ENCODE assay signal across 13 mouse cellular contexts in the genomic region with DNA sequence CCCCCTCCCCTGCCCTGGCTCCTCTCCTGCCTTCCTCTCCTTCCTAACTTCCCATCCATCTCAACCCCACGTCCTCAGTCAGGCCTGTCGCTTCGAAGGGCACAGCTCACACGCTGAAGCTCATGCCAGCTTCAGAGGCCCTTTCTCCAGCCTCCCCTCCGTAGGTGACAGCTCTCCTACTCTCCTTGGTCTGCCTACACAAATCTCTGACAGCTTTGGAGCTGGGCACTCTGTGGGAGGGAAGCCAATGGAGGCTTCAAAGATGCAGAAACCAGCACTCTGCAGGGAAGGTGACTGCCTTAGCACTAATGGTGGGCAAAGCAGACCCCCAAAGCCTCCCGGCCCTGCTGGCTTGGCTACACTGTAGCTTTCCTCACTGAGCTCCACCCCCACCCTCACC.
DNase-seq lines count a peak whose midpoint lies in the region; ATAC-seq and TF ChIP-seq lines count a peak whose summit lies in the region.
"Had no signal": no experiment of that assay in that cellular context is flagged by ENCODE, and none has a peak within 500 bp of the region (broad histone marks: within the 10 kb centered on the region; RNA-seq: fewer than 3 reads in every experiment).

No protein-coding gene starts in this region.

- WGBS in bone marrow, adult 2 months, result 79% methylated on average over 6 of the region's 6 CpGs
- WGBS in hindbrain, embryonic 16.5 days, result 36% methylated on average over 6 of the region's 6 CpGs

- H3K4me3 ChIP-seq in layer of hippocampus, adult 2 months, result no peak overlapping the region
- no peak overlapping the region for H3K4me3 ChIP-seq in bone marrow, adult 2 months (replicated peaks; ENCODE audit: control insufficient read depth, low read depth, low read length)
- H3K4me3 ChIP-seq in cortical plate, adult 2 months (ENCODE audit: insufficient read depth, low read length), result no peak overlapping the region
- H3K4me3 ChIP-seq in hindbrain, embryonic 16.5 days (ENCODE audit: low read length), result no peak overlapping the region
- H3K4me3 ChIP-seq: erythroblast, embryonic 14.5 days; liver, embryonic 12.5 days; midbrain, embryonic 12.5 days had no signal

- no peaks in the 10 kb centered on the region for H3K4me1 ChIP-seq in bone marrow, adult 2 months (ENCODE audit: control insufficient read depth, insufficient read depth, low read length)
- H3K4me1 ChIP-seq in cortical plate, adult 2 months (ENCODE audit: control insufficient read depth, insufficient read depth, low read length), result peaks cover 7% of the 10 kb centered on the region
- peaks cover 31% of the 10 kb centered on the region for H3K4me1 ChIP-seq in hindbrain, embryonic 16.5 days (ENCODE audit: control insufficient read depth, insufficient read depth, low read depth, low read length)

- TF ChIP-seq POLR2A in bone marrow, adult 2 months (IDR thresholded peaks at IDR 0.05; ENCODE audit: borderline replicate concordance, control insufficient read depth, low read depth, low read length), result no peak
- no peak for TF ChIP-seq POLR2A in cortical plate, adult 2 months (IDR thresholded peaks at IDR 0.05; ENCODE audit: extremely low read depth, insufficient read depth, low read length)

- peak overlapping the region; percentile 19; the same call in 1 of the 2 replicates for H3K9ac ChIP-seq in hindbrain, embryonic 16.5 days (ENCODE audit: low read depth, low read length)
- H3K9ac ChIP-seq: liver, embryonic 12.5 days; midbrain, embryonic 12.5 days had no signal

- no peak for TF ChIP-seq CTCF in layer of hippocampus, adult 2 months (conservative IDR thresholded peaks at IDR 0.05)
- TF ChIP-seq CTCF in bone marrow, adult 2 months (IDR thresholded peaks at IDR 0.05; ENCODE audit: control insufficient read depth, insufficient read depth, low read length), result peak; percentile 8; the same call in 1 of the 2 replicates
- no peak for TF ChIP-seq CTCF in cortical plate, adult 2 months (IDR thresholded peaks at IDR 0.05; ENCODE audit: extremely low read depth, insufficient read depth, low read length)

- H3K27me3 ChIP-seq in hindbrain, embryonic 16.5 days (replicated peaks; ENCODE audit: control insufficient read depth, insufficient read depth, low read length), result no peaks in the 10 kb centered on the region

- H3K36me3 ChIP-seq in hindbrain, embryonic 16.5 days (ENCODE audit: control insufficient read depth, insufficient read depth, low read length), result no peaks in the 10 kb centered on the region
- H3K36me3 ChIP-seq: liver, embryonic 12.5 days; midbrain, embryonic 12.5 days had no signal

- no peak overlapping the region for H3K4me2 ChIP-seq in hindbrain, embryonic 16.5 days (ENCODE audit: low read length)
- H3K4me2 ChIP-seq: liver, embryonic 12.5 days; midbrain, embryonic 12.5 days had no signal

- no peak for DNase-seq in layer of hippocampus, adult 2 months (ENCODE audit: low spot score in 2 of 2)
- no peak for DNase-seq in layer of hippocampus, adult 9-10 months (ENCODE audit: low spot score)
- no peak for DNase-seq in adrenal gland, adult 18-20 months (ENCODE audit: low spot score in 2 of 2)
- DNase-seq: adrenal gland, postnatal 10 days; cerebellum, postnatal 36 days; kidney, adult 18-20 months had no signal

- no peaks in the 10 kb centered on the region for H3K9me3 ChIP-seq in hindbrain, embryonic 16.5 days (ENCODE audit: control insufficient read depth, low read length)
- H3K9me3 ChIP-seq: liver, embryonic 12.5 days; midbrain, embryonic 12.5 days had no signal

- no peak for ATAC-seq in hindbrain, embryonic 16.5 days
- ATAC-seq in granulocyte monocyte progenitor cell, adult 5-6 weeks (replicated peaks; ENCODE audit: poor library complexity, severe bottlenecking), result no peak
- ATAC-seq: liver, embryonic 12.5 days had no signal

- H3K27ac ChIP-seq in layer of hippocampus, adult 2 months, result peak overlapping the region; percentile 68
- H3K27ac ChIP-seq in bone marrow, adult 2 months (ENCODE audit: control insufficient read depth, insufficient read depth, low read depth, low read length, poor library complexity), result no peak overlapping the region
- peak overlapping the region; percentile 28; the same call in 1 of the 2 replicates for H3K27ac ChIP-seq in cortical plate, adult 2 months (ENCODE audit: insufficient read depth, low read length)
- H3K27ac ChIP-seq in hindbrain, embryonic 16.5 days (ENCODE audit: low read depth, low read length), result peak overlapping the region; percentile 1; the same call in 1 of the 2 replicates
- H3K27ac ChIP-seq: liver, embryonic 12.5 days had no signal
